Mouse (Mus musculus) small intestine, adult 2 months (tissue): ENCODE data around the gene Rln3.

ENCODE experiments used
- CTCF ChIP-seq: fragments of 200-500 bp; IDR thresholded peaks from 2 replicates; pipeline ENCODE4 v1.5.1; 2012; ENCODE audit warnings: low read depth, mild to moderate bottlenecking, control low read depth, inconsistent platforms, low read length, moderate library complexity, mixed read lengths; ENCODE audit not compliant: insufficient replicate concordance, insufficient read length; ENCODE audit errors: extremely low read depth
- POLR2A ChIP-seq: fragments of 200-500 bp; IDR thresholded peaks from 2 replicates; pipeline ENCODE4 v1.6.1; 2012; ENCODE audit warnings: low read depth, mild to moderate bottlenecking, control low read depth, inconsistent platforms, low read length, moderate library complexity

- TF ChIP-seq CTCF (no peak), POLR2A (no peak)
These were observed 27.1 kb upstream of the Rln3 start for GRCm38 (mm10) chr8:84071921-84072320.
